Mouse (Mus musculus): ENCODE results near the gene Aebp1. TPM values are rescaled to one million over a fixed set of nuclear protein-coding genes. Genes with fewer than 3 reads are reported as not detected.

The Aebp1 gene
- polyA plus RNA-seq, 1 experiment, result 103 TPM

DNA sequence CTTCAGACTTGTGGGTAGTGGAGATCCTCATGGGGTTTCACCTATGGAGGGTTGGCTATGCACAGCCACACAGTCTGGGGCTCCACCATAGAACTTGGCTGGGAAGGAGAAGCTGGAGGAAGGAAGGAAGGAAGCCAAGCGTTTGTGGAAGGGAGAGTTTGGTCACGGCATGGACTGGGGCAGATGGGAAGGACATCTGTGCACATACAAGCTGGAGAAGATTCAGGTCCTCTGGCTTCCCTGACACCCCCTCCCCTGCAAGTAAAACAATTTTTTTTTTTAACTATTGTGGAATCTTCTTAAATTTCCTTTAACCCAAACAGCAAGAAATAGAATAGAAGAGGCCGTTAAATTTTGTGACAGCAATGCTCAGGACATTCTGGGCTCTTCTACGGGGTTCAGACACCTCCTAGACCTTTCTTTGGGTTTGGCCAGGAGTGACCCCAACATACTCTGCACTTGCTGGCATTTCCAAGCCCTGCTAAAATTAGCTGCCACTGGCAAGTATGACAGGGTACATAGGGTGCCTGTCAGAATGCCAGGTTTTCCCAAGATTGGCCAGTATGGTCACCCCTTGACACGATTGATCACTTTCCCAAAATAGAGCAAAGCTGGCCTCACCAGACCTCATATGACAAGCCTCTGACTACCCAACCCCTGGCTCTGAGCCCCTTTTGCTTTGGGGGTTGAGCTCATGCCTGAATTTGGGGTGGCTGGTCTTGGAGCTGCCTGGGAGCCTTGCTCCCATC, 53.9 kb downstream of the Aebp1 start:
- no peaks in the 10 kb centered on the region for H3K79me2 ChIP-seq (ENCODE audit: control insufficient read depth, insufficient read depth)
- no peak overlapping the region for H3K4me3 ChIP-seq
- H3K4me2 ChIP-seq (ENCODE audit: low read depth), result no peak overlapping the region
- no peak overlapping the region for H3ac ChIP-seq (ENCODE audit: control insufficient read depth, insufficient read length)
- no peaks in the 10 kb centered on the region for H3K36me3 ChIP-seq (ENCODE audit: control insufficient read depth, insufficient read depth)
- H3K27me3 ChIP-seq (ENCODE audit: control insufficient read depth, insufficient read depth, insufficient read length), result peaks cover 9% of the 10 kb centered on the region
- TF ChIP-seq E2F4 (IDR thresholded peaks at IDR 0.05; ENCODE audit: insufficient read depth) (no peak), MYOG (IDR thresholded peaks at IDR 0.05; ENCODE audit: control insufficient read depth in 1 of 3, insufficient read depth in 1 of 3, insufficient read length in 2 of 3, low read depth in 2 of 3) (no peak), POLR2A (IDR thresholded peaks at IDR 0.05; ENCODE audit: insufficient read length, low read depth) (no peak)

DNA sequence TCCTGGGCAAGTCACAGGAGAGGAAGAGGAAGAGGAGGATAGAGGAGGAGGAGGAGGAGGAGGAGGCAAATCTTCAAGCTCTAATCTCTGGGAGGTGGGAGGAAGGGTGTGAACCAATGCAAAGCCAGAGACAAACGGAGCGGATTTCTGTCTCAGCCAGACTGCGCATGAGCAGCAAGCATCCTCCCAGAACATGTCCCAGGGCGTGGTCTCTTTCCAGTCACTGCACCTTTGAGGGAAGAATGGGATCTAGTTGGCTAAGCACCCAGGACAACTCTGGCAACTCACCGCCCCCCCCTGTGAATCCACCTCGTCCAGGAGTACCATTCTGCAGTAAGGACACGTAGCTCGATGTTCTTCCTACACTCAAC, 54.4 kb downstream of the Aebp1 start:
- Histone ChIP-seq H3K36me3 (ENCODE audit: control insufficient read depth, insufficient read depth) (no peaks in the 10 kb centered on the region), H3K4me2 (ENCODE audit: low read depth) (no peak overlapping the region), H3K79me2 (ENCODE audit: control insufficient read depth, insufficient read depth) (no peaks in the 10 kb centered on the region), H3ac (ENCODE audit: control insufficient read depth, insufficient read length) (no peak overlapping the region), H3K4me3 (no peak overlapping the region), H3K27me3 (ENCODE audit: control insufficient read depth, insufficient read depth, insufficient read length) (peaks cover 6% of the 10 kb centered on the region)
- TF ChIP-seq MYOD1 (IDR thresholded peaks at IDR 0.05; ENCODE audit: control insufficient read depth in 1 of 3, insufficient read length in 2 of 3, low read depth in 2 of 3) (no peak), SRF (IDR thresholded peaks at IDR 0.05; ENCODE audit: control insufficient read depth, insufficient read length, low read depth) (no peak), TCF12 (IDR thresholded peaks at IDR 0.05; ENCODE audit: insufficient read depth, poor library complexity, severe bottlenecking) (no peak), POLR2AphosphoS2 (IDR thresholded peaks at IDR 0.05; ENCODE audit: insufficient read length, low read depth) (no peak), MYOG (IDR thresholded peaks at IDR 0.05; ENCODE audit: control insufficient read depth in 1 of 3, insufficient read depth in 1 of 3, insufficient read length in 2 of 3, low read depth in 2 of 3) (no peak), USF1 (IDR thresholded peaks at IDR 0.05; ENCODE audit: low read depth) (no peak), TCF3 (IDR thresholded peaks at IDR 0.05; ENCODE audit: insufficient read length, low read depth) (no peak), POLR2A (IDR thresholded peaks at IDR 0.05; ENCODE audit: insufficient read length, low read depth) (no peak), CEBPB (IDR thresholded peaks at IDR 0.05; ENCODE audit: insufficient read depth, poor library complexity, severe bottlenecking) (no peak), REST (IDR thresholded peaks at IDR 0.05; ENCODE audit: insufficient read depth, insufficient read length) (no peak), E2F4 (IDR thresholded peaks at IDR 0.05; ENCODE audit: insufficient read depth) (no peak)

DNA sequence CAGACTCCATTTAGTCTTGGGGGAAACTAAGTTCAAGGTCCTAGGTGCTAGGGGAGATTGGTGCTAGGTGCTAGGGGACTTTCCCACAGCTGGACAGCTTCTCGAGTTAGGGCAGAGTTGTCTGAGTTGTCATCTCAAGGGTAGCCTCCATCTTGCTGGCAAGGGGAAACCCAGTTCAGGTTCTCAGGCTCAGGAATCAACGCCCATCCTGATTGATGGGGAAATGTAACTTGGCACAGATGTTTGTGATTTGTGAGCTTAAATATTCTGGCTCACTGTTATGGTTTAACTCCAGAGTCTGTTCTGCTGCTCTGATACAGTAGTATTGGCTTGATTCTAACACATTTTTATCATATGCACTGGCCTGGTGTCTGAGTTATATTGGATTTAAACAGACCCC, 56.4 kb downstream of the Aebp1 start:
- TF ChIP-seq REST (IDR thresholded peaks at IDR 0.05; ENCODE audit: insufficient read depth, insufficient read length), result no peak
- TF ChIP-seq E2F4 (IDR thresholded peaks at IDR 0.05; ENCODE audit: insufficient read depth), result no peak
- TF ChIP-seq MYOG (IDR thresholded peaks at IDR 0.05; ENCODE audit: control insufficient read depth in 1 of 3, insufficient read depth in 1 of 3, insufficient read length in 2 of 3, low read depth in 2 of 3), result no peak
- TF ChIP-seq POLR2AphosphoS2 (IDR thresholded peaks at IDR 0.05; ENCODE audit: insufficient read length, low read depth), result no peak
- no peak for TF ChIP-seq MYOD1 (IDR thresholded peaks at IDR 0.05; ENCODE audit: control insufficient read depth in 1 of 3, insufficient read length in 2 of 3, low read depth in 2 of 3)
- Histone ChIP-seq H3ac (ENCODE audit: control insufficient read depth, insufficient read length) (no peak overlapping the region), H3K79me2 (ENCODE audit: control insufficient read depth, insufficient read depth) (no peaks in the 10 kb centered on the region), H3K27me3 (ENCODE audit: control insufficient read depth, insufficient read depth, insufficient read length) (peaks cover 15% of the 10 kb centered on the region), H3K4me3 (no peak overlapping the region), H3K36me3 (ENCODE audit: control insufficient read depth, insufficient read depth) (no peaks in the 10 kb centered on the region), H3K4me2 (ENCODE audit: low read depth) (no peak overlapping the region)

DNA sequence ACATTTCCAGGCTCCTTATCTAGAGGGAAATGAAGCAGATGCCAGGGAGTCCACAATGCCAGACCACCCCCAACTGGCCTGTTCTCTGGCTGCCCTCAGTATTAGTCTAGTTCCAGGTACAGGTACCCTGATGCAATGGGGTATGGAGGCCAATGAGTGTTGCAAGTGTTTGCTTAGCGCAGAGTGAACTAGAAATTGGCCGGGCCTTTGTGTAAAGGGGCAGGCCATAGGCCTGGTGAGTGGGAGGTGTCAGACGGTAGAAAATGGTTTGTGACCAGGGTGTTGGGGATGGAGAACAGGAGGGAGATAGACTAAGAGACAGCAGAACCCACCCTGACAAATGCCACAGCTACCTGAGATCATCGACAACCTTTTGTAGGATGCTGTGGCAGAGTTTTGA, 57.9 kb downstream of the Aebp1 start:
- Histone ChIP-seq H3K4me3 (no peak overlapping the region), H3K36me3 (ENCODE audit: control insufficient read depth, insufficient read depth) (no peaks in the 10 kb centered on the region), H3K4me2 (ENCODE audit: low read depth) (no peak overlapping the region), H3K79me2 (ENCODE audit: control insufficient read depth, insufficient read depth) (no peaks in the 10 kb centered on the region), H3ac (ENCODE audit: control insufficient read depth, insufficient read length) (no peak overlapping the region), H3K27me3 (ENCODE audit: control insufficient read depth, insufficient read depth, insufficient read length) (peaks cover 20% of the 10 kb centered on the region)
- TF ChIP-seq POLR2A (IDR thresholded peaks at IDR 0.05; ENCODE audit: insufficient read length, low read depth) (no peak), MYOD1 (IDR thresholded peaks at IDR 0.05; ENCODE audit: control insufficient read depth in 1 of 3, insufficient read length in 2 of 3, low read depth in 2 of 3) (no peak), TCF12 (IDR thresholded peaks at IDR 0.05; ENCODE audit: insufficient read depth, poor library complexity, severe bottlenecking) (no peak), MYOG (IDR thresholded peaks at IDR 0.05; ENCODE audit: control insufficient read depth in 1 of 3, insufficient read depth in 1 of 3, insufficient read length in 2 of 3, low read depth in 2 of 3) (no peak), E2F4 (IDR thresholded peaks at IDR 0.05; ENCODE audit: insufficient read depth) (no peak), MAX (IDR thresholded peaks at IDR 0.05; ENCODE audit: low read depth) (no peak), TCF3 (IDR thresholded peaks at IDR 0.05; ENCODE audit: insufficient read length, low read depth) (no peak), POLR2AphosphoS2 (IDR thresholded peaks at IDR 0.05; ENCODE audit: insufficient read length, low read depth) (no peak), CEBPB (IDR thresholded peaks at IDR 0.05; ENCODE audit: insufficient read depth, poor library complexity, severe bottlenecking) (no peak), USF1 (IDR thresholded peaks at IDR 0.05; ENCODE audit: low read depth) (no peak), REST (IDR thresholded peaks at IDR 0.05; ENCODE audit: insufficient read depth, insufficient read length) (no peak), SRF (IDR thresholded peaks at IDR 0.05; ENCODE audit: control insufficient read depth, insufficient read length, low read depth) (no peak)

DNA sequence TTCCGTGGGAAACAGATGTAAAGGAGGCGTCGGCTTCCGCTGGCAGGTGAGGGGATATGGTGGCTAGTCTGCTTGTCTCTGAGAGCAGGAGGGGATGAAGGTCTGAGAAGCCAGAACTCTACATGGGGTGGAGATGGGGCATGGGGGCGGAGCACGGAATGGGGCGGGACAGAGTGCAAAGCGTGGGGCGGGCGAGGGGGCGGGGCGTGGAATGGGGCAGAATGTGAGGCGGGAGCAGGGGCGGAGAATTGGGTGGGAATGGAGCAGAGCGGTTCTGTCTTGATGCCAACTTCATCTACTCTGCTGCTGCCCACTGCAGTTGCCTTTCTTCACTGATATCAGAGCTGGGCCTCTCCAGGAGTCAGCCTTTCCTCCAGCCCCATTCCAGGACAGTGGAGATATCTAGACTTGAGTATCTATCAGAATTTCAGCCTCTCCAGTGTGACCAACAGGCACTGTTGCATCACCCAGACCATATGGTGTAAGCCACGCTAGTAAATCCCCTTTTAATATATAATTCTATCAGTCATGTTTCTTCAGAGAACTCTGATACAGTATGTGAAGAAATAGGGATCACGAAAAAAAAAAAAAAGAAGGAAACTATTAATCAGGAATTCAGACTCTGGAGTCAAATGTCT, 58.7 kb downstream of the Aebp1 start:
- H3K79me2 ChIP-seq (ENCODE audit: control insufficient read depth, insufficient read depth), result no peaks in the 10 kb centered on the region
- no peaks in the 10 kb centered on the region for H3K36me3 ChIP-seq (ENCODE audit: control insufficient read depth, insufficient read depth)
- no peak overlapping the region for H3K4me2 ChIP-seq (ENCODE audit: low read depth)
- H3K27me3 ChIP-seq (ENCODE audit: control insufficient read depth, insufficient read depth, insufficient read length), result peaks cover 20% of the 10 kb centered on the region
- TF ChIP-seq SRF (IDR thresholded peaks at IDR 0.05; ENCODE audit: control insufficient read depth, insufficient read length, low read depth) (no peak), USF1 (IDR thresholded peaks at IDR 0.05; ENCODE audit: low read depth) (no peak), MYOG (IDR thresholded peaks at IDR 0.05; ENCODE audit: control insufficient read depth in 1 of 3, insufficient read depth in 1 of 3, insufficient read length in 2 of 3, low read depth in 2 of 3) (no peak), TCF3 (IDR thresholded peaks at IDR 0.05; ENCODE audit: insufficient read length, low read depth) (no peak), CEBPB (IDR thresholded peaks at IDR 0.05; ENCODE audit: insufficient read depth, poor library complexity, severe bottlenecking) (no peak), E2F4 (IDR thresholded peaks at IDR 0.05; ENCODE audit: insufficient read depth) (no peak), MAX (IDR thresholded peaks at IDR 0.05; ENCODE audit: low read depth) (no peak), TCF12 (IDR thresholded peaks at IDR 0.05; ENCODE audit: insufficient read depth, poor library complexity, severe bottlenecking) (no peak), POLR2AphosphoS2 (IDR thresholded peaks at IDR 0.05; ENCODE audit: insufficient read length, low read depth) (no peak), POLR2A (IDR thresholded peaks at IDR 0.05; ENCODE audit: insufficient read length, low read depth) (no peak), MYOD1 (IDR thresholded peaks at IDR 0.05; ENCODE audit: control insufficient read depth in 1 of 3, insufficient read length in 2 of 3, low read depth in 2 of 3) (no peak), REST (IDR thresholded peaks at IDR 0.05; ENCODE audit: insufficient read depth, insufficient read length) (no peak)
- no peak overlapping the region for H3ac ChIP-seq (ENCODE audit: control insufficient read depth, insufficient read length)
- H3K4me3 ChIP-seq, result no peak overlapping the region

All from myocyte (in vitro differentiated cells).